Mouse (Mus musculus): ENCODE measurements at regions not wholly inside any gene's neighbourhood (a gene's known extent, or its start where the extent isn't known, plus 50 kb on each side); places are given as distances from the start of the nearest gene placed in this dataset.

GRCm38 (mm10) chr12:54537690-54538319 lies 118.6 kb downstream of the Sptssa start:
- no peak overlapping the region for H3K4me2 ChIP-seq
- no peak overlapping the region for H3K27ac ChIP-seq
- H3K36me3 ChIP-seq, result no peaks in the 10 kb centered on the region
- no peak overlapping the region for H3K9ac ChIP-seq
- WGBS, result 85% methylated on average over 7 of the region's 7 CpGs
- H3K27me3 ChIP-seq, result no peaks in the 10 kb centered on the region
- no peaks in the 10 kb centered on the region for H3K4me1 ChIP-seq
- no peak overlapping the region for H3K4me3 ChIP-seq
- no peaks in the 10 kb centered on the region for H3K9me3 ChIP-seq
- ATAC-seq (ENCODE audit: insufficient number of reproducible peaks, low FRiP score, low TSS enrichment, low read depth), result no peak

- Histone ChIP-seq H3K4me1 (no peaks in the 10 kb centered on the region), H3K27ac (no peak overlapping the region), H3K36me3 (no peaks in the 10 kb centered on the region), H3K27me3 (no peaks in the 10 kb centered on the region), H3K9ac (no peak overlapping the region), H3K4me3 (no peak overlapping the region), H3K9me3 (no peaks in the 10 kb centered on the region), H3K4me2 (no peak overlapping the region)
- no peak for ATAC-seq (ENCODE audit: insufficient number of reproducible peaks, low FRiP score, low TSS enrichment, low read depth)
- WGBS, result 59% methylated on average over 7 of the region's 7 CpGs
These were observed 119.4 kb downstream of the Sptssa start for GRCm38 (mm10) chr12:54537022-54537421.

GRCm38 (mm10) chr12:54535556-54536516 lies 120.5 kb downstream of the Sptssa start:
- Histone ChIP-seq H3K9me3 (no peaks in the 10 kb centered on the region), H3K27me3 (no peaks in the 10 kb centered on the region), H3K27ac (no peak overlapping the region), H3K4me1 (no peaks in the 10 kb centered on the region), H3K4me3 (no peak overlapping the region), H3K9ac (no peak overlapping the region), H3K36me3 (no peaks in the 10 kb centered on the region), H3K4me2 (no peak overlapping the region)
- WGBS, result 44% methylated on average over 9 of the region's 9 CpGs
- no peak for ATAC-seq (ENCODE audit: insufficient number of reproducible peaks, low FRiP score, low TSS enrichment, low read depth)

- no peaks in the 10 kb centered on the region for H3K9me3 ChIP-seq
- no peaks in the 10 kb centered on the region for H3K4me1 ChIP-seq
- no peak overlapping the region for H3K9ac ChIP-seq
- no peak for ATAC-seq (ENCODE audit: insufficient number of reproducible peaks, low FRiP score, low TSS enrichment, low read depth)
- no peak overlapping the region for H3K4me2 ChIP-seq
- WGBS, result 62% methylated on average over 7 of the region's 7 CpGs
- no peaks in the 10 kb centered on the region for H3K36me3 ChIP-seq
- H3K4me3 ChIP-seq, result no peak overlapping the region
- no peak overlapping the region for H3K27ac ChIP-seq
- H3K27me3 ChIP-seq, result no peaks in the 10 kb centered on the region
These were observed 121.5 kb downstream of the Sptssa start for GRCm38 (mm10) chr12:54534910-54535309.

- Histone ChIP-seq H3K4me1 (no peaks in the 10 kb centered on the region), H3K4me3 (no peak overlapping the region), H3K4me2 (no peak overlapping the region), H3K9me3 (no peaks in the 10 kb centered on the region), H3K9ac (no peak overlapping the region), H3K27ac (no peak overlapping the region), H3K27me3 (no peaks in the 10 kb centered on the region), H3K36me3 (no peaks in the 10 kb centered on the region)
- no peak for ATAC-seq (ENCODE audit: insufficient number of reproducible peaks, low FRiP score, low TSS enrichment, low read depth)
- WGBS, result 45% methylated on average over 5 of the region's 5 CpGs
These were observed 123.2 kb downstream of the Sptssa start for GRCm38 (mm10) chr12:54533134-54533533.

- H3K4me2 ChIP-seq, result no peak overlapping the region
- H3K9ac ChIP-seq, result no peak overlapping the region
- WGBS, result 91% methylated on average over 8 of the region's 8 CpGs
- no peaks in the 10 kb centered on the region for H3K36me3 ChIP-seq
- no peak overlapping the region for H3K27ac ChIP-seq
- H3K27me3 ChIP-seq, result no peaks in the 10 kb centered on the region
- no peak overlapping the region for H3K4me3 ChIP-seq
- no peaks in the 10 kb centered on the region for H3K4me1 ChIP-seq
- H3K9me3 ChIP-seq, result no peaks in the 10 kb centered on the region
- ATAC-seq (ENCODE audit: insufficient number of reproducible peaks, low FRiP score, low TSS enrichment, low read depth), result no peak
These were observed 124.3 kb downstream of the Sptssa start for GRCm38 (mm10) chr12:54532062-54532461.

- no peak for ATAC-seq (ENCODE audit: insufficient number of reproducible peaks, low FRiP score, low TSS enrichment, low read depth)
- Histone ChIP-seq H3K36me3 (no peaks in the 10 kb centered on the region), H3K27me3 (no peaks in the 10 kb centered on the region), H3K9me3 (no peaks in the 10 kb centered on the region), H3K4me2 (no peak overlapping the region), H3K4me3 (no peak overlapping the region), H3K9ac (no peak overlapping the region), H3K4me1 (no peaks in the 10 kb centered on the region), H3K27ac (no peak overlapping the region)
These were observed 128.3 kb downstream of the Sptssa start for GRCm38 (mm10) chr12:54528046-54528445.

GRCm38 (mm10) chr12:54527577-54527976 lies 128.8 kb downstream of the Sptssa start:
- no peak overlapping the region for H3K9ac ChIP-seq
- no peaks in the 10 kb centered on the region for H3K36me3 ChIP-seq
- no peak for ATAC-seq (ENCODE audit: insufficient number of reproducible peaks, low FRiP score, low TSS enrichment, low read depth)
- no peak overlapping the region for H3K4me3 ChIP-seq
- no peaks in the 10 kb centered on the region for H3K9me3 ChIP-seq
- no peak overlapping the region for H3K27ac ChIP-seq
- no peak overlapping the region for H3K4me2 ChIP-seq
- no peaks in the 10 kb centered on the region for H3K27me3 ChIP-seq
- WGBS, result 68% methylated on average over 2 of the region's 2 CpGs
- no peaks in the 10 kb centered on the region for H3K4me1 ChIP-seq

- WGBS, result 36% methylated on average over 4 of the region's 4 CpGs
- Histone ChIP-seq H3K36me3 (no peaks in the 10 kb centered on the region), H3K4me1 (no peaks in the 10 kb centered on the region), H3K4me3 (no peak overlapping the region), H3K27me3 (no peaks in the 10 kb centered on the region), H3K9ac (no peak overlapping the region), H3K9me3 (no peaks in the 10 kb centered on the region), H3K4me2 (no peak overlapping the region), H3K27ac (no peak overlapping the region)
- ATAC-seq (ENCODE audit: insufficient number of reproducible peaks, low FRiP score, low TSS enrichment, low read depth), result no peak
These were observed 136.0 kb downstream of the Sptssa start for GRCm38 (mm10) chr12:54520406-54520805.

GRCm38 (mm10) chr12:54519370-54519769 lies 137.0 kb downstream of the Sptssa start:
- H3K9ac ChIP-seq, result no peak overlapping the region
- no peaks in the 10 kb centered on the region for H3K36me3 ChIP-seq
- no peak for ATAC-seq (ENCODE audit: insufficient number of reproducible peaks, low FRiP score, low TSS enrichment, low read depth)
- H3K27ac ChIP-seq, result no peak overlapping the region
- no peaks in the 10 kb centered on the region for H3K4me1 ChIP-seq
- 86% methylated on average over 3 of the region's 3 CpGs for WGBS
- H3K27me3 ChIP-seq, result no peaks in the 10 kb centered on the region
- H3K4me2 ChIP-seq, result no peak overlapping the region
- H3K4me3 ChIP-seq, result no peak overlapping the region
- H3K9me3 ChIP-seq, result no peaks in the 10 kb centered on the region

- no peak for ATAC-seq (ENCODE audit: insufficient number of reproducible peaks, low FRiP score, low TSS enrichment, low read depth)
- 45% methylated on average over 3 of the region's 3 CpGs for WGBS
- Histone ChIP-seq H3K36me3 (no peaks in the 10 kb centered on the region), H3K27ac (no peak overlapping the region), H3K9ac (no peak overlapping the region), H3K4me3 (no peak overlapping the region), H3K27me3 (no peaks in the 10 kb centered on the region), H3K4me2 (no peak overlapping the region), H3K9me3 (no peaks in the 10 kb centered on the region), H3K4me1 (no peaks in the 10 kb centered on the region)
These were observed 139.1 kb downstream of the Sptssa start for GRCm38 (mm10) chr12:54517265-54517664.

GRCm38 (mm10) chr12:54516463-54516862 lies 139.9 kb downstream of the Sptssa start:
- no peak overlapping the region for H3K4me2 ChIP-seq
- no peaks in the 10 kb centered on the region for H3K4me1 ChIP-seq
- no peak for ATAC-seq (ENCODE audit: insufficient number of reproducible peaks, low FRiP score, low TSS enrichment, low read depth)
- H3K27me3 ChIP-seq, result no peaks in the 10 kb centered on the region
- H3K36me3 ChIP-seq, result no peaks in the 10 kb centered on the region
- no peak overlapping the region for H3K4me3 ChIP-seq
- no peak overlapping the region for H3K27ac ChIP-seq
- H3K9me3 ChIP-seq, result no peaks in the 10 kb centered on the region
- no peak overlapping the region for H3K9ac ChIP-seq
- WGBS, result 46% methylated on average over 3 of the region's 3 CpGs
